Comparison of ENCODE assay signal across 20 mouse cellular contexts in the genomic region with DNA sequence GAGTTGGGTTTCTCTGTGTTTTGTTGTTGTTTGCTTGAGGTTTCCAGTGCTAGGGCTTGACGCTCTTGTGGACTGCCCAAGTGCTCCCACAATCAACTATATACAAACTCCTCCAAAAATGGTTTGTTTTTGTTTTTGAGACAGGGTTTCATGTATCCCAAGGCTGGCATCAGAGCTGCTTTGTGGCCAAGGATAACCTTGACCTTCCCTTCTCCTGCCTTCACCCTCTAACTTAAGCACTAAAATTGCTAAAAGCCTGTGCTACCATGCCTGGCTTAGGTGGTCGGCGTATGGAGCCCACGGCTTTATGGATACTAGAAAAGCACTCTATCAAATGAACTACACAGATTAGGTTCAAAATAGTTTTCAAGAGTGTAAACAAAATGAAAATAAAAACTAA.
"Had no signal": no experiment of that assay in that cellular context is flagged by ENCODE, and none has a peak within 500 bp of the region (broad histone marks: within the 10 kb centered on the region; RNA-seq: fewer than 3 reads in every experiment).

No protein-coding gene starts in this region.

- DNase-seq: gastrocnemius, postnatal 14 days; kidney, adult 18-20 months; kidney, adult 8-10 months; kidney, postnatal 25 days; kidney, postnatal 4 days; liver; liver, embryonic 13.5 days had no signal

- H3K4me3 ChIP-seq: heart, adult 2 months; heart, embryonic 12.5 days; hindbrain, embryonic 10.5 days; hindbrain, embryonic 12.5 days; intestine, embryonic 15.5 days; kidney, embryonic 15.5 days; layer of hippocampus, adult 2 months; left cerebral cortex, adult 2 months; limb, embryonic 10.5 days; limb, embryonic 12.5 days; liver, embryonic 13.5 days; liver, embryonic 15.5 days had no signal

- H3K4me1 ChIP-seq: hindbrain, embryonic 10.5 days; hindbrain, embryonic 12.5 days; intestine, embryonic 15.5 days; kidney, embryonic 15.5 days; limb, embryonic 10.5 days; limb, embryonic 12.5 days; liver, embryonic 13.5 days; liver, embryonic 15.5 days had no signal

- H3K27me3 ChIP-seq: hindbrain, embryonic 12.5 days; intestine, embryonic 15.5 days; kidney, embryonic 15.5 days; limb, embryonic 12.5 days; liver, embryonic 13.5 days; liver, embryonic 15.5 days had no signal

- H3K27ac ChIP-seq: heart, adult 2 months; hindbrain, embryonic 10.5 days; hindbrain, embryonic 12.5 days; hindbrain, embryonic 14.5 days; intestine, embryonic 15.5 days; kidney, embryonic 15.5 days; kidney, postnatal 0 days; layer of hippocampus, adult 2 months; left cerebral cortex, adult 2 months; limb, embryonic 10.5 days; limb, embryonic 12.5 days; liver, embryonic 13.5 days; liver, embryonic 15.5 days had no signal

- H3K9me3 ChIP-seq: heart, embryonic 12.5 days; hindbrain, embryonic 10.5 days; hindbrain, embryonic 12.5 days; intestine, embryonic 15.5 days; kidney, embryonic 15.5 days; limb, embryonic 10.5 days; limb, embryonic 12.5 days; liver, embryonic 13.5 days; liver, embryonic 15.5 days had no signal
